Mouse (Mus musculus): Measurements from ENCODE around the gene Cracr2a. TPM values are rescaled to one million over a fixed set of nuclear protein-coding genes. Genes with fewer than 3 reads are reported as not detected.
"Not testable (repeated sequence)": the region's sequence is repeated elsewhere in the genome, so short reads cannot be mapped to it uniquely, and the experiment has no call there.

Gene Cracr2a
- 0.06 and 0.27 TPM in 2 replicates for polyA plus RNA-seq (2014; fragmentation: Nextera tagmentation; extraction: Ambion mirVana)

DNA sequence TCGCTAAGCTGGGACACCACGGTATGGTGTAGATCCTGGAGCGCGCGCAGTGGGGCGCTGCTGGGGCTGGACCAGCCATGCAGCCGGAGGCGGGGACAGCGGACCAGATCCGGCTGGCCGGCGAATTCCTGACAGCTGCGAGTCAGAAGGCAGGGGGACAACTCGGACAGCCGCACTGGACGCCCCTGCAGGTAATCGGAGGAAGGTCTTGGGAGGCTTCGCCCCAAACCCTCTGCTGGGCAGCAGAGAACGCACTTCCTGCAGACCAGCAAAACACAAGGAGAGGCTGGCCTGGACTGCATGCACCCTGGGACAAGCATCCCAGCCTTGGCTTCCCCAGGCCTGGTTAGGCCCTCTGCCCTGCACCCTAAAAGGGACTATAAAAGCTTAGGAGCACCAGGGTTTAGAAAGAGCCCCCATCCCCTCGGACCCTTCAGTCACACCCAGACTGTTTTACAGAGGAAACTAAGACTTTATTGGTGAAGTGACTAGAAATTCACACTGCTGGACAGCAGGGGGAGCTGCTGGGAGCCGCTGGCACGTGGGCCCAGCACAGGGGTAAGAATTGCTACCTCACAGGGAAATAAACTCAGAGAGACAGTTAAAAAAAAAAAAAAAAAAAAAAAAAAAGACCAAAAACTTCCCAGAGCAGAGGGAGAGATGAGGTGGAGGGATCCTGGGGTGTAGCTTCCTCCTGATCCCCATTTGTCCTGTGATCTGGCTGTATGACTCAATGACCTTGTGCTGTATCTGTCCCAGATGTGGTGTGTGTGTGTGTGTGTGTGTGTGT, at the start of gene Cracr2a:
Cracr2a (plus strand) TSS at position 108 of the 790 bp plus-strand sequence.
- Histone ChIP-seq H3K27me3 (replicated peaks; ENCODE audit: control insufficient read depth, insufficient read depth, low read length) (no peaks in the 10 kb centered on the region), H3K4me3 (ENCODE audit: low read depth, low read length) (peak within 1 kb of the TSS; percentile 36), H3K4me2 (ENCODE audit: low read length) (peak within 1 kb of the TSS; percentile 70), H3K36me3 (ENCODE audit: control insufficient read depth, insufficient read depth, low read length) (no peaks in the 10 kb centered on the region), H3K4me1 (ENCODE audit: control insufficient read depth, insufficient read depth, low read length) (peaks cover 8% of the 10 kb centered on the region), H3K9ac (ENCODE audit: low read length) (peak within 1 kb of the TSS; percentile 51), H3K9me3 (replicated peaks; ENCODE audit: control insufficient read depth, low read length) (no peaks in the 10 kb centered on the region), H3K27ac (ENCODE audit: low read depth, low read length) (no peak within 1 kb of the TSS)
- ATAC-seq (peak; percentile 91), DNase-seq (ENCODE audit: low spot score) (peak; percentile 79)
- WGBS = under 1% methylated on average over 22 of the region's 22 CpGs

DNA sequence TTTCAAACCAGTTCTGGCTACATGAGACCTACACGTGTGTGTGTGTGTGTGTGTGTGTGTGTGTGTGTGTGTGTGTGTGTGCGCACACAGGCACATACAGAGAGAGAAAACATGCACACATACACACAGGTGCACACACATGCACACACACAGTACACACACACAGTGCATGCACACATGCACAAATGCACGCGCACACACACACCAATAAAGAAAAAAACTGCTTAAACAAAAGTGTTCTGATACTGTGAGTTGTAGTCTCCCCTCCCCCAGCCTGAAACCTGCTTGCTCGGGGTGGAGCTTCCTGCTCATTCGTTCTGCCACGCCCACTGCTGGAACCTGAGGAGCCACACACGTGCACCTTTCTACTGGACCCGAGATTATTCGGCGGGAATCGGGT, 47.4 kb upstream of the Cracr2a start:
- H3K9ac ChIP-seq (ENCODE audit: low read length); DNase-seq (ENCODE audit: low spot score); H3K27me3 ChIP-seq (replicated peaks; ENCODE audit: control insufficient read depth, insufficient read depth, low read length); H3K9me3 ChIP-seq (replicated peaks; ENCODE audit: control insufficient read depth, low read length); ATAC-seq; H3K4me3 ChIP-seq (ENCODE audit: low read depth, low read length); H3K27ac ChIP-seq (ENCODE audit: low read depth, low read length); H3K36me3 ChIP-seq (ENCODE audit: control insufficient read depth, insufficient read depth, low read length); H3K4me1 ChIP-seq (ENCODE audit: control insufficient read depth, insufficient read depth, low read length); H3K4me2 ChIP-seq (ENCODE audit: low read length): not testable (repeated sequence)
- WGBS = 88% methylated on average over 6 of the region's 12 CpGs

DNA sequence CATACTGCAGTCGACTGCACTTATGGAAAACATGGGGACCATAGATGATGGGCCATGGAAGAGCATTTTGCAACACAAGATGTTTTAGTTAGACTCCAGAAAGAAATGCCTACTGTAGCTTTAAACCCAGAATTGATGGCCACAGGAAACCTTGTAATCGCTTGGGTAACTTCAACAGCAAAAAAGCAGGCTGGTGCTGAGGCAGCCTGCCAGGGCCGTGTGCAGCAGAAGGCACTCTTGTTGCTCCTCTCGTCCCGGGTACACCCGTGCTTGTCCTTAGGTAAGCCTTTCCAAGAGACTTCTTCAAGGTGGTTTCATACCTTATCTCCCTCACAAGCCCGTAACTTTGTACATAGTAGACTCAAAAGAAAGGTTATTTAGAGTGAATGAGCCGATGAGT, 40.0 kb upstream of the Cracr2a start:
- Histone ChIP-seq H3K36me3 (ENCODE audit: control insufficient read depth, insufficient read depth, low read length) (no peaks in the 10 kb centered on the region), H3K9ac (ENCODE audit: low read length) (no peak overlapping the region), H3K4me1 (ENCODE audit: control insufficient read depth, insufficient read depth, low read length) (no peaks in the 10 kb centered on the region), H3K27ac (ENCODE audit: low read depth, low read length) (no peak overlapping the region), H3K4me3 (ENCODE audit: low read depth, low read length) (no peak overlapping the region), H3K27me3 (replicated peaks; ENCODE audit: control insufficient read depth, insufficient read depth, low read length) (no peaks in the 10 kb centered on the region), H3K9me3 (replicated peaks; ENCODE audit: control insufficient read depth, low read length) (no peaks in the 10 kb centered on the region), H3K4me2 (ENCODE audit: low read length) (no peak overlapping the region)
- no peak for ATAC-seq
- WGBS = 74% methylated on average over 8 of the region's 8 CpGs
- no peak for DNase-seq (ENCODE audit: low spot score)

DNA sequence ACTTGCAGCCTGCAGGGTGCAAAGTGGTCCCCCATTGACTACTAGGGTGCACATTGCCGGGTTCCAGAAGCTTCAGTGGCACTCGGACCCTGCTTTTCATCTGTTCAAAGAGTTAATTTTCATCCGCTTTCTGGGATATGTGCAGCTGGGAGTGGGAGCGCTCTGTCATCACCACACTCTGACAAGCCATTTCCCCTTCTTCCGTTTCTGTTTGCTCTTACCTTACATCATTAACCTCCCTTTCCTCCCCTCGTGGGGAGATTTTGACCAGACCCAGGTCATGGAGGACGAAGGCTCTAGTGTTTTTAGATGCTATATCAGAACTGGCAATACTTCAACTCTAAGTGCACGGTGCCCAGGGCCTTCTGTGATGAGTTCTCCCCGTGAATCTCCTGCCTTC, 38.8 kb upstream of the Cracr2a start:
- Histone ChIP-seq H3K9ac (ENCODE audit: low read length) (no peak overlapping the region), H3K9me3 (replicated peaks; ENCODE audit: control insufficient read depth, low read length) (no peaks in the 10 kb centered on the region), H3K4me3 (ENCODE audit: low read depth, low read length) (no peak overlapping the region), H3K36me3 (ENCODE audit: control insufficient read depth, insufficient read depth, low read length) (no peaks in the 10 kb centered on the region), H3K27ac (ENCODE audit: low read depth, low read length) (no peak overlapping the region), H3K4me2 (ENCODE audit: low read length) (no peak overlapping the region), H3K4me1 (ENCODE audit: control insufficient read depth, insufficient read depth, low read length) (no peaks in the 10 kb centered on the region), H3K27me3 (replicated peaks; ENCODE audit: control insufficient read depth, insufficient read depth, low read length) (no peaks in the 10 kb centered on the region)
- no peak for DNase-seq (ENCODE audit: low spot score)
- 86% methylated on average over 9 of the region's 9 CpGs for WGBS
- no peak for ATAC-seq

DNA sequence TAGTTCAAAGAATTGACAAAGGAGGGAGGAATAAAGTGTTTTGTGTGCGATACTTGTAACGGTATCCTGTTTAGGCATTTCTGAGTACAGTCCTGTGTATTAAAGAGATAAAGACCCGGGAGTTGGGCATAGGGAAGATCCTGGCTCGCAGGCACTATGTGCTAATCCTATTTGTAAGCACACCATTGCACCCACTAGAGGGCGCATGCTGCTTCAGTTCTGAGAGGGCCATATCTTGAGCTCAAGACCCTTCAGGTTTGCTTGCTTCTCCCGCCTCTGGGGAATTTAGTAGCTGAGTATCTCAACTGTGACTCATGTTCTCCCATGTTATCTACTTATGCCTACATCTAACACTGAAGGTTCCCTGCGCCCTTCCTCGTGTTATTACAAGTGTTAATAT, 36.7 kb upstream of the Cracr2a start:
- 34% methylated on average over 8 of the region's 8 CpGs for WGBS
- Histone ChIP-seq H3K4me1 (ENCODE audit: control insufficient read depth, insufficient read depth, low read length) (peaks cover under 1% of the 10 kb centered on the region; the same call in 1 of the 2 replicates), H3K9me3 (replicated peaks; ENCODE audit: control insufficient read depth, low read length) (no peaks in the 10 kb centered on the region), H3K9ac (ENCODE audit: low read length) (no peak overlapping the region), H3K4me3 (ENCODE audit: low read depth, low read length) (no peak overlapping the region), H3K27me3 (replicated peaks; ENCODE audit: control insufficient read depth, insufficient read depth, low read length) (no peaks in the 10 kb centered on the region), H3K27ac (ENCODE audit: low read depth, low read length) (no peak overlapping the region), H3K36me3 (ENCODE audit: control insufficient read depth, insufficient read depth, low read length) (no peaks in the 10 kb centered on the region), H3K4me2 (ENCODE audit: low read length) (no peak overlapping the region)
- ATAC-seq (peak; percentile 52; the same call in 1 of the 2 replicates), DNase-seq (ENCODE audit: low spot score) (peak; percentile 85)

DNA sequence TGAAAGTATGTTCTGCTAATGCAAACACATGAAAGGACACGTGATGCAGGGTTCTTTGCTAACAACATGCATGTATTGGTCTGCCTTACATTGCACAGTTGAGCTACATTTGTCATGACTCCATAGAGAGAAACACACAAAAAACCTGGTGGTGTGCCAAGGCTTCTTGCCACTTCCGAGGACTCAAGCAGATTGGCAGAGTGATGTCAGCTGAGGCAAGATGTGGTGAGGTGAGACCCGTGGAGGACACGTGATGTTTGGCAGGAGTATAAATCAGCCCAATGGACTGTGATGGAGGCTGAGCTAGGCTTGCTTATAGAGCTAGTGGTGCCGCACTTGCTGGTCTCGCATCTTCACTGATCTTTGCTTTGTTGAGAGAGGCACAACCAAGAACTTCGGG, 32.5 kb upstream of the Cracr2a start:
- WGBS = 79% methylated on average over 7 of the region's 7 CpGs
- H3K9ac ChIP-seq (ENCODE audit: low read length) = no peak overlapping the region
- H3K4me1 ChIP-seq (ENCODE audit: control insufficient read depth, insufficient read depth, low read length) = peaks cover 4% of the 10 kb centered on the region; the same call in 1 of the 2 replicates
- DNase-seq (ENCODE audit: low spot score) (peak; percentile 21), ATAC-seq (no peak)
- H3K9me3 ChIP-seq (replicated peaks; ENCODE audit: control insufficient read depth, low read length) = no peaks in the 10 kb centered on the region
- no peaks in the 10 kb centered on the region for H3K36me3 ChIP-seq (ENCODE audit: control insufficient read depth, insufficient read depth, low read length)
- no peaks in the 10 kb centered on the region for H3K27me3 ChIP-seq (replicated peaks; ENCODE audit: control insufficient read depth, insufficient read depth, low read length)
- H3K4me3 ChIP-seq (ENCODE audit: low read depth, low read length) = no peak overlapping the region
- no peak overlapping the region for H3K27ac ChIP-seq (ENCODE audit: low read depth, low read length)
- H3K4me2 ChIP-seq (ENCODE audit: low read length) = no peak overlapping the region

DNA sequence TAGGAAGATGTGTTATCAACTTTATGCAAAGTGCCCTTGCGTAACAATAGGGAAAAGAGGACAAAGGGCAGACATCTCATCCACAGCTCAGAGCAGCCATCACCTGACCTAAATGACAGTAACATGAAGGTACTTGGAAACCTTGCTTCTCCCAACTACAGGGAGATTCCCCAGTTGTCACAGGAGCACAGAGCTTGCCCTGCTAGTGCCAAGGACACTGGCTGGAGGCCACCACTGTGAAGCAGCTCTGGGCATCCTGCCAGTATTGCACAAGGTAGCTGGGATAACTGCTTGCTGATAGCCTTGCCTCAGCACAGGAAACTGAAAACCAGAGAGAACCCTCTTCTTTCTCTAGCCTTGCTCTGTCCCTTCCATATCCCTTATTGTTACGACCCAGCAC, 31.7 kb upstream of the Cracr2a start:
- DNase-seq (ENCODE audit: low spot score) = peak; percentile 74

DNA sequence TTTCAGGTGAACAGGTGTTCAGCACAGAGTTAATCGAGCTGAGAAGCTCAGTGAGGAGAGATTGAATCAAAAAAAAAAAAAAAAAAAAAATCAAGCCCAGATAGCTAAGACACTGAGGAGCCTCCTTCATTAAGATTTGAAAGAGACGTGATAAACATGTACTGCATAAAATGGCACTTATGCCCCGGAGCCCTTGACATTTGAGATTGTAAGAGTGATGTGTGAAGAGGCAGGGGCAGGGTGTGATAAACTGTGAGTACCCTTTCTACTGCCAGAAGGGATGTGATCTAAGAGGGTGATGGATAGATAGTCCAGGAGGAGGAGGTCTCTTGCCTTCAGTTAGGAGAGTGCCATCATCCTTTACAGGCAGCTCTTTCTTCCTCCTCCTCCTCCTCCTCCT, 30.9 kb upstream of the Cracr2a start:
- ATAC-seq (no peak), DNase-seq (ENCODE audit: low spot score) (no peak)
- no peak overlapping the region for H3K27ac ChIP-seq (ENCODE audit: low read depth, low read length)
- no peaks in the 10 kb centered on the region for H3K9me3 ChIP-seq (replicated peaks; ENCODE audit: control insufficient read depth, low read length)
- H3K4me3 ChIP-seq (ENCODE audit: low read depth, low read length) = no peak overlapping the region
- peaks cover 4% of the 10 kb centered on the region; the same call in 1 of the 2 replicates for H3K4me1 ChIP-seq (ENCODE audit: control insufficient read depth, insufficient read depth, low read length)
- no peaks in the 10 kb centered on the region for H3K36me3 ChIP-seq (ENCODE audit: control insufficient read depth, insufficient read depth, low read length)
- WGBS = 67% methylated on average over 3 of the region's 3 CpGs
- H3K27me3 ChIP-seq (replicated peaks; ENCODE audit: control insufficient read depth, insufficient read depth, low read length) = no peaks in the 10 kb centered on the region
- H3K9ac ChIP-seq (ENCODE audit: low read length) = no peak overlapping the region
- H3K4me2 ChIP-seq (ENCODE audit: low read length) = no peak overlapping the region

More for the DNA sequence above, 31.7 kb upstream of the Cracr2a start:
- Histone ChIP-seq H3K4me1 (ENCODE audit: control insufficient read depth, insufficient read depth, low read length) (peaks cover 4% of the 10 kb centered on the region; the same call in 1 of the 2 replicates), H3K27ac (ENCODE audit: low read depth, low read length) (no peak overlapping the region), H3K36me3 (ENCODE audit: control insufficient read depth, insufficient read depth, low read length) (no peaks in the 10 kb centered on the region), H3K9ac (ENCODE audit: low read length) (no peak overlapping the region), H3K9me3 (replicated peaks; ENCODE audit: control insufficient read depth, low read length) (no peaks in the 10 kb centered on the region), H3K4me2 (ENCODE audit: low read length) (no peak overlapping the region), H3K4me3 (ENCODE audit: low read depth, low read length) (no peak overlapping the region), H3K27me3 (replicated peaks; ENCODE audit: control insufficient read depth, insufficient read depth, low read length) (no peaks in the 10 kb centered on the region)
- 0 out of 2 replicates have a peak, but pooled peaks have one; percentile 29 for ATAC-seq
- 72% methylated on average over 2 of the region's 2 CpGs for WGBS
